Mouse (Mus musculus): ENCODE measurements around the gene Fn3k. TPM values are rescaled to one million over a fixed set of nuclear protein-coding genes. Genes with fewer than 3 reads are reported as not detected.

Gene Fn3k
- 0.68 and 1.0 TPM in 2 replicates for polyA plus RNA-seq (2015; fragmentation: Nextera tagmentation; extraction: Ambion mirVana)

GRCm38 (mm10) chr11:121434156-121435155 is at the start of gene Fn3k:
Fn3k (plus strand) TSS chr11:121434913.
- H3K36me3 ChIP-seq: peaks cover under 1% of the 10 kb centered on the region; the same call in 1 of the 2 replicates
- H3K4me3 ChIP-seq: peak within 1 kb of the TSS; percentile 37
- peak; percentile 88 for ATAC-seq (ENCODE audit: borderline replicate concordance, extremely low read depth, low FRiP score, low TSS enrichment)
- H3K27ac ChIP-seq: no peak within 1 kb of the TSS
- H3K27me3 ChIP-seq: peaks cover 4% of the 10 kb centered on the region; the same call in 1 of the 2 replicates
- H3K4me1 ChIP-seq: peaks cover 14% of the 10 kb centered on the region; the same call in 1 of the 2 replicates
- 4% methylated on average over 30 of the region's 30 CpGs for WGBS
- H3K9ac ChIP-seq: peak within 1 kb of the TSS; percentile 20; the same call in 1 of the 2 replicates
- no peaks in the 10 kb centered on the region for H3K9me3 ChIP-seq
- peak within 1 kb of the TSS; percentile 84 for H3K4me2 ChIP-seq

- peak within 1 kb of the TSS; percentile 59 for H3K9ac ChIP-seq
- H3K4me2 ChIP-seq: peak within 1 kb of the TSS; percentile 96
- H3K4me1 ChIP-seq: peaks cover 12% of the 10 kb centered on the region
- no peaks in the 10 kb centered on the region for H3K9me3 ChIP-seq
- peak within 1 kb of the TSS; percentile 21; the same call in 1 of the 2 replicates for H3K27ac ChIP-seq
- no peaks in the 10 kb centered on the region for H3K27me3 ChIP-seq
- under 1% methylated on average over 61 of the region's 61 CpGs for WGBS
- peak; percentile 100 for ATAC-seq (ENCODE audit: borderline replicate concordance, extremely low read depth, low FRiP score, low TSS enrichment)
- peak within 1 kb of the TSS; percentile 69 for H3K4me3 ChIP-seq
- H3K36me3 ChIP-seq: no peaks in the 10 kb centered on the region
Observed at GRCm38 (mm10) chr11:121387750-121388553, 46.8 kb upstream of the Fn3k start, which contains the start of gene Rab40b. Rab40b (minus strand) TSS chr11:121388251.

GRCm38 (mm10) chr11:121388554-121388945 is 46.2 kb upstream of the Fn3k start:
- no peak overlapping the region for H3K27ac ChIP-seq
- no peaks in the 10 kb centered on the region for H3K9me3 ChIP-seq
- H3K36me3 ChIP-seq: no peaks in the 10 kb centered on the region
- no peaks in the 10 kb centered on the region for H3K27me3 ChIP-seq
- H3K4me1 ChIP-seq: peaks cover 12% of the 10 kb centered on the region
- no peak overlapping the region for H3K9ac ChIP-seq
- ATAC-seq (ENCODE audit: borderline replicate concordance, extremely low read depth, low FRiP score, low TSS enrichment): peak; percentile 1; the same call in 1 of the 2 replicates
- WGBS: 10% methylated on average over 6 of the region's 6 CpGs
- H3K4me3 ChIP-seq: peak overlapping the region; percentile 69
- peak overlapping the region; percentile 96 for H3K4me2 ChIP-seq

GRCm38 (mm10) chr11:121390793-121391192 is 43.9 kb upstream of the Fn3k start:
- H3K9ac ChIP-seq: no peak overlapping the region
- ATAC-seq (ENCODE audit: borderline replicate concordance, extremely low read depth, low FRiP score, low TSS enrichment): no peak
- no peaks in the 10 kb centered on the region for H3K36me3 ChIP-seq
- no peaks in the 10 kb centered on the region for H3K27me3 ChIP-seq
- no peaks in the 10 kb centered on the region for H3K9me3 ChIP-seq
- H3K4me3 ChIP-seq: no peak overlapping the region
- H3K27ac ChIP-seq: no peak overlapping the region
- 58% methylated on average over 3 of the region's 3 CpGs for WGBS
- peaks cover 12% of the 10 kb centered on the region for H3K4me1 ChIP-seq
- H3K4me2 ChIP-seq: no peak overlapping the region

- peaks cover 7% of the 10 kb centered on the region for H3K4me1 ChIP-seq
- H3K36me3 ChIP-seq: no peaks in the 10 kb centered on the region
- ATAC-seq (ENCODE audit: borderline replicate concordance, extremely low read depth, low FRiP score, low TSS enrichment): no peak
- WGBS: 78% methylated on average over 3 of the region's 3 CpGs
- no peak overlapping the region for H3K4me3 ChIP-seq
- H3K4me2 ChIP-seq: no peak overlapping the region
- no peaks in the 10 kb centered on the region for H3K27me3 ChIP-seq
- H3K27ac ChIP-seq: no peak overlapping the region
- no peak overlapping the region for H3K9ac ChIP-seq
- no peaks in the 10 kb centered on the region for H3K9me3 ChIP-seq
Observed at GRCm38 (mm10) chr11:121392405-121392804, 42.3 kb upstream of the Fn3k start.

GRCm38 (mm10) chr11:121407366-121408155 is 27.2 kb upstream of the Fn3k start:
- H3K27me3 ChIP-seq: no peaks in the 10 kb centered on the region
- no peak overlapping the region for H3K4me2 ChIP-seq
- no peak overlapping the region for H3K4me3 ChIP-seq
- H3K36me3 ChIP-seq: no peaks in the 10 kb centered on the region
- H3K9me3 ChIP-seq: no peaks in the 10 kb centered on the region
- no peak overlapping the region for H3K27ac ChIP-seq
- no peak overlapping the region for H3K9ac ChIP-seq
- no peak for ATAC-seq (ENCODE audit: borderline replicate concordance, extremely low read depth, low FRiP score, low TSS enrichment)
- H3K4me1 ChIP-seq: no peaks in the 10 kb centered on the region
- WGBS: 61% methylated on average over 3 of the region's 3 CpGs

- H3K27me3 ChIP-seq: no peaks in the 10 kb centered on the region
- no peaks in the 10 kb centered on the region for H3K36me3 ChIP-seq
- H3K9me3 ChIP-seq: no peaks in the 10 kb centered on the region
- no peak overlapping the region for H3K4me3 ChIP-seq
- WGBS: 71% methylated on average over 5 of the region's 5 CpGs
- no peak for ATAC-seq (ENCODE audit: borderline replicate concordance, extremely low read depth, low FRiP score, low TSS enrichment)
- H3K27ac ChIP-seq: no peak overlapping the region
- no peak overlapping the region for H3K9ac ChIP-seq
- no peaks in the 10 kb centered on the region for H3K4me1 ChIP-seq
- no peak overlapping the region for H3K4me2 ChIP-seq
Observed at GRCm38 (mm10) chr11:121414762-121415161, 20.0 kb upstream of the Fn3k start.

- 36% methylated on average over 5 of the region's 5 CpGs for WGBS
- no peak overlapping the region for H3K27ac ChIP-seq
- no peaks in the 10 kb centered on the region for H3K36me3 ChIP-seq
- no peak overlapping the region for H3K4me3 ChIP-seq
- H3K27me3 ChIP-seq: no peaks in the 10 kb centered on the region
- ATAC-seq (ENCODE audit: borderline replicate concordance, extremely low read depth, low FRiP score, low TSS enrichment): no peak
- no peak overlapping the region for H3K9ac ChIP-seq
- H3K4me1 ChIP-seq: 0 out of 2 replicates have a peak, but pooled peaks cover under 1% of the 10 kb centered on the region
- no peak overlapping the region for H3K4me2 ChIP-seq
- no peaks in the 10 kb centered on the region for H3K9me3 ChIP-seq
Observed at GRCm38 (mm10) chr11:121415351-121415750, 19.4 kb upstream of the Fn3k start.

- WGBS: 78% methylated on average over 5 of the region's 5 CpGs
Observed at GRCm38 (mm10) chr11:121417971-121418370, 16.7 kb upstream of the Fn3k start.

GRCm38 (mm10) chr11:121418932-121419331 is 15.8 kb upstream of the Fn3k start:
- Histone ChIP-seq H3K9ac (no peak overlapping the region), H3K4me1 (peaks cover 15% of the 10 kb centered on the region), H3K36me3 (no peaks in the 10 kb centered on the region), H3K9me3 (no peaks in the 10 kb centered on the region), H3K27me3 (no peaks in the 10 kb centered on the region), H3K4me3 (no peak overlapping the region), H3K27ac (no peak overlapping the region), H3K4me2 (no peak overlapping the region)
- 65% methylated on average over 2 of the region's 2 CpGs for WGBS
- no peak for ATAC-seq (ENCODE audit: borderline replicate concordance, extremely low read depth, low FRiP score, low TSS enrichment)

More at GRCm38 (mm10) chr11:121417971-121418370, 16.7 kb upstream of the Fn3k start:
- Histone ChIP-seq H3K4me2 (no peak overlapping the region), H3K36me3 (no peaks in the 10 kb centered on the region), H3K27ac (no peak overlapping the region), H3K27me3 (no peaks in the 10 kb centered on the region), H3K9me3 (no peaks in the 10 kb centered on the region), H3K4me1 (peaks cover 15% of the 10 kb centered on the region), H3K4me3 (no peak overlapping the region), H3K9ac (no peak overlapping the region)
- no peak for ATAC-seq (ENCODE audit: borderline replicate concordance, extremely low read depth, low FRiP score, low TSS enrichment)

- Histone ChIP-seq H3K36me3 (no peaks in the 10 kb centered on the region), H3K4me3 (no peak overlapping the region), H3K4me1 (peaks cover 15% of the 10 kb centered on the region), H3K9ac (peak overlapping the region; percentile 48; the same call in 1 of the 2 replicates), H3K27ac (no peak overlapping the region), H3K27me3 (no peaks in the 10 kb centered on the region), H3K9me3 (no peaks in the 10 kb centered on the region), H3K4me2 (peak overlapping the region; percentile 87)
- 47% methylated on average over 5 of the region's 5 CpGs for WGBS
- no peak for ATAC-seq (ENCODE audit: borderline replicate concordance, extremely low read depth, low FRiP score, low TSS enrichment)
Observed at GRCm38 (mm10) chr11:121420379-121420778, 14.3 kb upstream of the Fn3k start.
